Mouse (Mus musculus) mesoderm, embryonic 11.5 days (tissue): ENCODE results near the gene Bola3.

ENCODE experiments used
- DNase-seq: peaks from one replicate; pipeline ENCODE4 v3.0.0-alpha.2; 2012; ENCODE audit warnings: low read depth, low spot score

The Bola3 gene

DNA sequence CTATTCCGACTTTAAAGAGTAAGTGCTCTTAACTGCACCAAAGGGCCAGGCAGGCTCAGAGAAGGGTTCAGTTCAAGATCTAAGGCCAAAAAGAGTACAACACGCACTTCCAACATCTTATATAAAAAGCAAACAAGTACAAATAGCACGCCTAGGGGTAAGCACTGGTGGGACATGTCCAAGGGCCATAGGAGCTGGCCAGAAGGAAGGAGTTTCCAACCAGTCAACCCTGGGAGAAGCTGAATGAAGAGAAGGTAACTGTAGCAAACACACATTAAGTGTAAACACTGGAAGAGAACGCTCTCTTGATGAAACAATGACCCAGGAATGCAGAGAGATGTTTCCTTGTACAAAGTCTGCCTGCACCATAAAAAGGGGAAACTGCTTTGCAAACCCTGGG lies 45.2 kb downstream of the Bola3 start:
- DNase-seq, result no peak

GRCm38 (mm10) chr6:83395544-83396229 lies 46.7 kb downstream of the Bola3 start:
- DNase-seq, result no peak

DNA sequence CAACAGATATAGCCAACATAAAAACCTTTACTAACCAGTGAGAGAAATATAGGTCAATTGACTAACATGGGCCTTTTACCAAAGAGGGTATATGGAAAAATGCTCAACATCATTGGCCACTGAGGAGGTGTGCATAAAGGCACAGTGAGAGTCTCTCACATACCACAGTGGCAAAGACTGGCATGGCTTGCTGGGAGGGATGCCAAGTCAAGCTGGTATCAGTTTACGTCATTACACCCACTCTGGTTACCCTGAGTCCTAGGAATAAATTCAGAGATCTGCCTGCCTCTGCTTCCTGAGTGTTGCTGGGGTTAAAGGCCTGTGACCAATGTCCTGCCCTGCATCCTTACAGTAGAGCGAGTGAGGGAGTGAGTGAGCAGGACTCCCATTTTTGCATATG lies 47.8 kb downstream of the Bola3 start:
- no peak for DNase-seq

GRCm38 (mm10) chr6:83397728-83398127 lies 48.8 kb downstream of the Bola3 start:
- DNase-seq, result no peak

DNA sequence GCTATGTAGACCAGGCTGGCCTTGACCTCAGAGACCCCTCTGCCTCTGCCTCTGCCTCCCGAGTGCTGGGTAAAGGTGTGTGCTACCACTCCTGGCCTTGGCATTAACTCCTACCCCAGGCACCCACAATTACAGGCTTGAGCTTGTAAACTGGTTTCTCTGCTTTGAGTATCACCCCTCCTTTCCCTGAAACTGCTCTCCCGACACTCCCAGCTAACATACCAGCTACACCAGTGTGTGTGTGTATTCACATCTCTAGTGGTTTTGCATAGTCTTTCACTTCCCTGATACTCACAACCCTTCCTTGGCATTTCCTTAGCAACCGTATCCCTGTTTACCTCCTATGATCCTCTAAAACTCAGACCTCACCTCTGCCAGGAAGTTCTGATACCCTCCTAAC lies 50.8 kb downstream of the Bola3 start:
- DNase-seq, result no peak

GRCm38 (mm10) chr6:83403481-83403880 lies 54.5 kb downstream of the Bola3 start:
- DNase-seq, result no peak

GRCm38 (mm10) chr6:83404571-83404970 lies 55.6 kb downstream of the Bola3 start:
- no peak for DNase-seq

DNA sequence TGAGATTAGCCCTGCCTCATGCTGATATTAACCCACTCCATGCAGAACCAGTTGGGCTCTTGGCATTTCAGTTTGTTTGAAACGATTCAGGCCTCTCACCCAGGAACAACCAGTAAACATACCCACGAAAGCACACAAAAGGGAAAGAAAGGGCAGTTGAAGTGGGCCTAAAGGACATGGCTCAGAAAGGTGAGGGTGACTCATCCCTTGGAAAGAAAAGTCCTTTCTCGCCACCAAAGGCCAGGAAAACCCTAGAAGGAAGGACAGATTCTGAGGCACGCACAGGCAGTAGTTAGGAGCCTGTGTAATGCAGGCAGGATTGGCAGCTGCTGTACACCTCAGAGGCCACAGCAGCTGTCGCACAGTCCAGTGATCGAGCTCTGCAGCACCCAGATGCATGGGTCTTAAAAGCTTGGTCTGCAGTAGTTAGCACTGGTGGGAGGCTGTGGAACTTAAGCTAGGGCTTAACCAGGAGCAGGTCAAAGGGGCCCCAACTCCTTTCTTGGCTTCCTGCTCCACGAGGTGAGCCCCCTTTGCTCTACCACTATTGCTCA lies 56.6 kb downstream of the Bola3 start:
- no peak for DNase-seq

GRCm38 (mm10) chr6:83408510-83408909 lies 59.6 kb downstream of the Bola3 start:
- no peak for DNase-seq
